8 mouse cellular contexts compared by ENCODE assay signal in the genomic region with DNA sequence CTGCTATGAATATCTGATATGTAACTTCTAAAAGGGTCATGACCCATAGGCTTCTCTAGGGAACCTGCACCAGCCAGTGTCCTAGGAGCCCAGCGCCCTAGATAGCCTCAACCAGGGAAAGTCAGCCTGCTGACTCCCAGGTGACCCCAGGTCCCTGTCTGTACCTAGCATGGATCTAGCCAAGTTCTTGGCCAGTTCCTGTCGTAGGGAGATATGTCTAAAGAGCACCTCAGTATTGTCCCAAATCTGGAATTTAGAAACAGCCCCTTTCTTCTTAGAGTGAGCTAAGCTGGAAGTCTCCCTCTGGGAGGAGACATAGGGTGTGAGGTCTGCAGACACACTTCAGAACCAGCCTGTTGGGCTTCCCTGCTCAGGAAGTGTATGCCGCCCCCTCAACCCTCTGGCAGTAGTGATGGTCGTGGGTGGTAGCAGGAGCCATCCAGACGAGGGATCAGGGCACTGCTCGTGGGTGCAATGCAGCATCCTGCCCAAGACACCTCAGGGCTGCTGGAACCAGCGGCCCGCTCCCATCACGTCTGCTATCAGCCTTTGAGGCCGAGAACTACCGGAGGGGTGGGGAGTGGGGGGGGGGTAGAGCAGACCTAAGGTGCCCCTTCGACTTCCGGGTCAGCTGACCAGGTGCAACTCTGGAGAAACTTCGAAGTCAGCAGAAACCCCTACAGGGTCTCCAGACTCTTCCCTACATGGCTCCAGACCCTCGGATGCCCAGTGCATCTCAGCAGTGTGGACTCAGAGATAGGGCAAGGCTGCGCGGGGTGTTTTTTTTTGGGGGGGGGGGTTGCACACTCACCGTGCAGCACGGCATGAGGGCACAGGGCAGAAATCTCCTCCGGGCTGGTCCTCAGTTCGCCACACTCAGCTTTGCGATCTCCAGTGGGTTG. TPM values are rescaled to one million over a fixed set of nuclear protein-coding genes. Genes with fewer than 3 reads are reported as not detected.
DNase-seq lines count a peak whose midpoint lies in the region; ATAC-seq and TF ChIP-seq lines count a peak whose summit lies in the region.

A gene (minus strand): TSS at position 861 of the 902 bp plus-strand sequence.

- H3K4me1 ChIP-seq in kidney, postnatal 0 days (replicated peaks; ENCODE audit: insufficient read depth, low read length) = no peaks in the 10 kb centered on the region
- peaks cover 12% of the 10 kb centered on the region for H3K4me1 ChIP-seq in hindbrain, embryonic 16.5 days (ENCODE audit: control insufficient read depth, insufficient read depth, low read depth, low read length)
- peaks cover 21% of the 10 kb centered on the region for H3K4me1 ChIP-seq in liver, embryonic 15.5 days (replicated peaks)

- H3K9me3 ChIP-seq in kidney, postnatal 0 days (replicated peaks; ENCODE audit: low read length) = no peaks in the 10 kb centered on the region
- no peaks in the 10 kb centered on the region for H3K9me3 ChIP-seq in hindbrain, embryonic 16.5 days (ENCODE audit: control insufficient read depth, low read length)
- H3K9me3 ChIP-seq in liver, embryonic 15.5 days (replicated peaks) = no peaks in the 10 kb centered on the region

- 22% methylated on average over 22 of the region's 22 CpGs for WGBS in kidney, postnatal 0 days
- WGBS in hindbrain, embryonic 16.5 days = 33% methylated on average over 21 of the region's 22 CpGs
- WGBS in liver, embryonic 15.5 days (ENCODE audit: insufficient replicate concordance) = 16% methylated on average over 22 of the region's 22 CpGs

- no peak within 1 kb of the TSS for H3K9ac ChIP-seq in kidney, postnatal 0 days (ENCODE audit: low read depth, low read length)
- H3K9ac ChIP-seq in hindbrain, embryonic 16.5 days (ENCODE audit: low read depth, low read length) = peak within 1 kb of the TSS; percentile 54
- no peak within 1 kb of the TSS for H3K9ac ChIP-seq in liver, embryonic 15.5 days

- intact Hi-C loops in gastrocnemius, adult 2 months (cut with DNase I) = no loop called here

- peak within 1 kb of the TSS; percentile 62 for H3K4me2 ChIP-seq in kidney, postnatal 0 days (ENCODE audit: low read length)
- H3K4me2 ChIP-seq in hindbrain, embryonic 16.5 days (ENCODE audit: low read length) = peak within 1 kb of the TSS; percentile 93
- peak within 1 kb of the TSS; percentile 63 for H3K4me2 ChIP-seq in liver, embryonic 15.5 days

- no peaks in the 10 kb centered on the region for H3K27me3 ChIP-seq in kidney, postnatal 0 days (ENCODE audit: insufficient read depth, low read length)
- H3K27me3 ChIP-seq in hindbrain, embryonic 16.5 days (replicated peaks; ENCODE audit: control insufficient read depth, insufficient read depth, low read length) = peaks cover 4% of the 10 kb centered on the region
- H3K27me3 ChIP-seq in liver, embryonic 15.5 days = peaks cover 25% of the 10 kb centered on the region

- no peak; the same call in 1 of the 2 replicates for ATAC-seq in kidney, postnatal 0 days (replicated peaks; ENCODE audit: low FRiP score, low read depth)
- ATAC-seq in hindbrain, embryonic 16.5 days = 0 out of 2 replicates have a peak, but pooled peaks have one; percentile 1
- ATAC-seq in liver, embryonic 15.5 days (ENCODE audit: insufficient read depth) = 0 out of 2 replicates have a peak, but pooled peaks have one; percentile 14

- H3K27ac ChIP-seq in kidney, postnatal 0 days = no peak within 1 kb of the TSS
- H3K27ac ChIP-seq in gastrocnemius, adult 2 months = peak within 1 kb of the TSS; percentile 53; the same call in 1 of the 2 replicates
- no peak within 1 kb of the TSS for H3K27ac ChIP-seq in hindbrain, embryonic 16.5 days (ENCODE audit: low read depth, low read length)
- H3K27ac ChIP-seq in liver, embryonic 15.5 days (replicated peaks) = no peak within 1 kb of the TSS

- DNase-seq in kidney, postnatal 0 days (ENCODE audit: low spot score) = no peak
- no peak for DNase-seq in kidney, adult 11 months
- DNase-seq in adrenal gland, adult 18-20 months (ENCODE audit: low spot score in 2 of 2) = no peak
- DNase-seq in gastrocnemius, adult 2 months = peak; percentile 23
- no peak for DNase-seq in retina, embryonic 14.5 days (ENCODE audit: low spot score)
- no peak for DNase-seq in B cell, adult 2 months

- TF ChIP-seq CTCF in kidney, postnatal 0 days (IDR thresholded peaks at IDR 0.05; ENCODE audit: low read depth) = no peak
- no peak for TF ChIP-seq CTCF in gastrocnemius, adult 2 months (IDR thresholded peaks at IDR 0.05)

- H3K36me3 ChIP-seq in kidney, postnatal 0 days (ENCODE audit: insufficient read depth, low read length) = no peaks in the 10 kb centered on the region
- H3K36me3 ChIP-seq in hindbrain, embryonic 16.5 days (ENCODE audit: control insufficient read depth, insufficient read depth, low read length) = no peaks in the 10 kb centered on the region
- no peaks in the 10 kb centered on the region for H3K36me3 ChIP-seq in liver, embryonic 15.5 days (replicated peaks)

- peak within 1 kb of the TSS; percentile 19 for H3K4me3 ChIP-seq in kidney, postnatal 0 days (replicated peaks; ENCODE audit: low read depth, low read length)
- H3K4me3 ChIP-seq in gastrocnemius, adult 2 months = peak within 1 kb of the TSS; percentile 68
- peak within 1 kb of the TSS; percentile 45 for H3K4me3 ChIP-seq in hindbrain, embryonic 16.5 days (ENCODE audit: low read length)
- peak within 1 kb of the TSS; percentile 26 for H3K4me3 ChIP-seq in liver, embryonic 15.5 days (replicated peaks)

RNA-seq across cellular contexts. Expression of the gene that starts here (rescaled TPM):
- polyA plus RNA-seq in kidney, postnatal 0 days (2015; fragmentation: Nextera tagmentation; extraction: Ambion mirVana) = 29.0 and 30.4 TPM in 2 replicates
- 10 to 100 TPM; 24.5 to 29.1 TPM for total RNA-seq in adrenal gland, adult 18-20 months (2021)
- 10 to 100 TPM; 12.7 to 18.4 TPM for total RNA-seq in gastrocnemius, adult 2 months (2021)
- polyA plus RNA-seq in hindbrain, embryonic 16.5 days (2015; fragmentation: Nextera tagmentation; extraction: Ambion mirVana) = 43.7 and 44.9 TPM in 2 replicates
- 1.9 and 2.9 TPM in 2 replicates for polyA plus RNA-seq in liver, embryonic 15.5 days (2015; fragmentation: Nextera tagmentation; extraction: Ambion mirVana)
